Mouse (Mus musculus): ENCODE results near the gene Jag2.

Jag2 gene

GRCm38 (mm10) chr12:112941156-112941775 lies 11.7 kb upstream of the Jag2 start:
- DNase-seq (ENCODE audit: low spot score in 2 of 2): no peak

- no peak for DNase-seq (ENCODE audit: low spot score in 2 of 2)
Measured at GRCm38 (mm10) chr12:112940710-112941109, 11.1 kb upstream of the Jag2 start.

- DNase-seq (ENCODE audit: low spot score in 2 of 2): no peak
Measured at GRCm38 (mm10) chr12:112940238-112940637, 10.7 kb upstream of the Jag2 start.

GRCm38 (mm10) chr12:112938873-112939565 lies 9.4 kb upstream of the Jag2 start:
- no peak for DNase-seq (ENCODE audit: low spot score in 2 of 2)

GRCm38 (mm10) chr12:112938366-112938765 lies 8.8 kb upstream of the Jag2 start:
- DNase-seq (ENCODE audit: low spot score in 2 of 2): no peak

GRCm38 (mm10) chr12:112937906-112938305 lies 8.3 kb upstream of the Jag2 start:
- no peak for DNase-seq (ENCODE audit: low spot score in 2 of 2)

- DNase-seq (ENCODE audit: low spot score in 2 of 2): no peak
Measured at GRCm38 (mm10) chr12:112932647-112933046, 3.1 kb upstream of the Jag2 start.

- DNase-seq (ENCODE audit: low spot score in 2 of 2): peak; percentile 57 to 64
Measured at GRCm38 (mm10) chr12:112928401-112929241, 955 bp downstream of the Jag2 start.

- no peak for DNase-seq (ENCODE audit: low spot score in 2 of 2)
Measured at GRCm38 (mm10) chr12:112927265-112927664, 2.3 kb downstream of the Jag2 start.

GRCm38 (mm10) chr12:112925950-112926349 lies 3.6 kb downstream of the Jag2 start:
- no peak for DNase-seq (ENCODE audit: low spot score in 2 of 2)

GRCm38 (mm10) chr12:112922541-112922940 lies 7.0 kb downstream of the Jag2 start:
- no peak for DNase-seq (ENCODE audit: low spot score in 2 of 2)

GRCm38 (mm10) chr12:112921518-112921917 lies 8.1 kb downstream of the Jag2 start:
- no peak for DNase-seq (ENCODE audit: low spot score in 2 of 2)

GRCm38 (mm10) chr12:112917906-112918305 lies 11.7 kb downstream of the Jag2 start:
- no peak for DNase-seq (ENCODE audit: low spot score in 2 of 2)

GRCm38 (mm10) chr12:112917486-112917885 lies 12.1 kb downstream of the Jag2 start:
- DNase-seq (ENCODE audit: low spot score in 2 of 2): no peak

GRCm38 (mm10) chr12:112916698-112917400 lies 12.7 kb downstream of the Jag2 start:
- DNase-seq (ENCODE audit: low spot score in 2 of 2): no peak

GRCm38 (mm10) chr12:112915587-112915986 lies 14.0 kb downstream of the Jag2 start:
- DNase-seq (ENCODE audit: low spot score in 2 of 2): no peak

- no peak for DNase-seq (ENCODE audit: low spot score in 2 of 2)
Measured at GRCm38 (mm10) chr12:112914527-112914926, 15.0 kb downstream of the Jag2 start.

- DNase-seq (ENCODE audit: low spot score in 2 of 2): no peak
Measured at GRCm38 (mm10) chr12:112912951-112913745, 16.4 kb downstream of the Jag2 start.

- DNase-seq (ENCODE audit: low spot score in 2 of 2): no peak
Measured at GRCm38 (mm10) chr12:112911701-112912100, 17.9 kb downstream of the Jag2 start.

GRCm38 (mm10) chr12:112908991-112909390 lies 20.6 kb downstream of the Jag2 start:
- DNase-seq (ENCODE audit: low spot score in 2 of 2): no peak

GRCm38 (mm10) chr12:112905001-112905400 lies 24.6 kb downstream of the Jag2 start:
- no peak for DNase-seq (ENCODE audit: low spot score in 2 of 2)

Data from frontal cortex, postnatal 14 days (tissue).